Mouse (Mus musculus) kidney, adult 11 months (tissue): ENCODE measurements around the gene Mettl9.
"Not testable (repeated sequence)": the region's sequence is repeated elsewhere in the genome, so short reads cannot be mapped to it uniquely, and the experiment has no call there.

Source experiments
- DNase-seq: peaks from one replicate; pipeline ENCODE4 v3.0.0; 2022

The Mettl9 gene

GRCm38 (mm10) chr7:121033856-121034652 lies at the start of gene Mettl9:
Mettl9 (plus strand) TSS chr7:121034445.
- DNase-seq: peak; percentile 91

- no peak for DNase-seq
Observed at GRCm38 (mm10) chr7:120991191-120991590, 43.1 kb upstream of the Mettl9 start.

- DNase-seq: no peak
Observed at GRCm38 (mm10) chr7:120999021-120999530, 35.2 kb upstream of the Mettl9 start.

GRCm38 (mm10) chr7:121000065-121000822 lies 34.0 kb upstream of the Mettl9 start:
- DNase-seq: no peak

GRCm38 (mm10) chr7:121001879-121002278 lies 32.4 kb upstream of the Mettl9 start:
- DNase-seq: no peak

GRCm38 (mm10) chr7:121002407-121002928 lies 31.8 kb upstream of the Mettl9 start:
- no peak for DNase-seq

- DNase-seq: peak; percentile 93
Observed at GRCm38 (mm10) chr7:121003793-121004418, 30.3 kb upstream of the Mettl9 start.

- DNase-seq: no peak
Observed at GRCm38 (mm10) chr7:121011794-121012689, 22.2 kb upstream of the Mettl9 start.

GRCm38 (mm10) chr7:121014486-121014885 lies 19.8 kb upstream of the Mettl9 start:
- no peak for DNase-seq

- no peak for DNase-seq
Observed at GRCm38 (mm10) chr7:121018778-121019177, 15.5 kb upstream of the Mettl9 start.

GRCm38 (mm10) chr7:121020277-121020676 lies 14.0 kb upstream of the Mettl9 start:
- DNase-seq: no peak

GRCm38 (mm10) chr7:121025221-121026008 lies 8.8 kb upstream of the Mettl9 start:
- no peak for DNase-seq

- no peak for DNase-seq
Observed at GRCm38 (mm10) chr7:121026300-121026699, 7.9 kb upstream of the Mettl9 start.

GRCm38 (mm10) chr7:121029947-121030346 lies 4.3 kb upstream of the Mettl9 start:
- not testable (repeated sequence) for DNase-seq

- DNase-seq: no peak
Observed at GRCm38 (mm10) chr7:121034701-121035141, 476 bp downstream of the Mettl9 start.

GRCm38 (mm10) chr7:121035161-121035721 lies 996 bp downstream of the Mettl9 start:
- DNase-seq: peak; percentile 52

- DNase-seq: no peak
Observed at GRCm38 (mm10) chr7:121040595-121040994, 6.3 kb downstream of the Mettl9 start.

- no peak for DNase-seq
Observed at GRCm38 (mm10) chr7:121041989-121042388, 7.7 kb downstream of the Mettl9 start.

GRCm38 (mm10) chr7:121043004-121043403 lies 8.8 kb downstream of the Mettl9 start:
- DNase-seq: no peak

- no peak for DNase-seq
Observed at GRCm38 (mm10) chr7:121043510-121043909, 9.3 kb downstream of the Mettl9 start.

- no peak for DNase-seq
Observed at GRCm38 (mm10) chr7:121044251-121044650, 10.0 kb downstream of the Mettl9 start.
